Mouse (Mus musculus): ENCODE data around the gene Bloc1s1.

DNA sequence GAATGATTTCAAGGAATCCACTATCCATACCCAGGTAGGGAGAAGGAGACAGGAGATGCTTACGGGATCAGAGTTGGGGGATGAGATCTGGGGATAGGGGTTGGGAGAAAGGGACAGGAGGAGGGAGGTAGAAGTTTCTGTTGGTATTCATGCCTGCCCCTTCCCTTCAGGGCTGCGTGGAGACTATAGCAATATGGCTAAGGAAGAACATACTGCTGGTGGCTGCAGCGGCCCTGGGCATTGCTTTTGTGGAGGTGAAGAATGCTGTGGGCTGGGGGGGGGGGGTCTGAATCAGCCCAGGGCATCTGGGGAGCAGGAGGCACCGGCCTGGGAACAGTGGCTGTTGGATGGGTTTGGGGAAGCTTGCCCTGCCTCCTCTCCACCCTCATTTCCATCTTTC is 11.6 kb downstream of the Bloc1s1 start:
- TF ChIP-seq POLR2A (IDR thresholded peaks at IDR 0.05; ENCODE audit: low read depth, low read length) = no peak
- TF ChIP-seq CTCF (IDR thresholded peaks at IDR 0.05; ENCODE audit: extremely low read depth, insufficient read depth, insufficient read length, insufficient replicate concordance) = no peak
